Mouse (Mus musculus) frontal cortex, postnatal 25 days (tissue): ENCODE measurements around the gene Cops4.
A peak's percentile ranks its signal among the peaks of the same experiment; 100 is the strongest.

Experiments
- DNase-seq, 2 experiments: peaks; one replicate each; pipeline ENCODE4 v3.0.0; 2022; ENCODE audit warnings: low spot score in 2 of 2

The Cops4 gene

GRCm38 (mm10) chr5:100518049-100519026 lies at the start of gene Cops4:
Cops4 (plus strand) TSS chr5:100518309.
- peak; percentile 83 to 95 for DNase-seq

- no peak for DNase-seq
These were observed 41.8 kb upstream of the Cops4 start for GRCm38 (mm10) chr5:100476328-100476727.

DNA sequence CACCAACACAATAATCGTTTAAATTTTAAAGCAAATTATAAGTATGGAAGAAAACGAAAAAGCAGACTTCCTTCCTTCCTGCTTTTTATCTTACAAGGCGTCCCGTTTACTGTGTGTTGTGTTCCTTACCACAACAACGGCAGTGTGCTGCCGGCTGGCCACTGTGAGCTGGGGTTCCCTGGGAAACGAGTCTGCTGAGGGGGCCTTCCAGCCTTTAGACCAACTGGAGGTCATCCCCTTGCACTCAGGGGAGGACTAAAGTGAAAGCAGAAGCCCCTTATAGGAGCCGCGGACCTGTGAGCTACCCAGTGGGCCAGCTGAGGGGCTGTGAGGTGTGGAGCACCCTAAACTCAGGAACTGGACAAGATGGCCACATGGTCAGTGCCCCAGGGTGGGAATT lies 40.5 kb upstream of the Cops4 start:
- DNase-seq: no peak

DNA sequence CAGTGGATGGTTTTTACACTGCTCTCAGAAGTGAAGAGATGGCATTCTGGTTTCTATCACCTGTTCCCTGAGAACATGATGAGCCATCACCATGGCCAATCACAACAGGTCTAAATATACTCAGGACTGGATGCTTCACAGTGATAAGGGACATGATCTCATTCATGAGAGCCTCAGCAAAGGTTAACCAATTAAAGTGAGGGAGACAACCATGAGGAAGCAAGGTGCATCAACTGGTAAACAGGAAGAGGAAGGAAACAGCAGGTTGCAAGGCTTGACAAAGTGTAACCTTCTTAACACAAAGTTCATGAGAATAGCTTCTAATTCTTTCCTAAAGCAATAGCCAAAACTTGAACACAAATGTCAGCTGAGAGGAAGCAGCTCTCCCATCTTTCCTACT lies 34.5 kb upstream of the Cops4 start:
- no peak for DNase-seq

GRCm38 (mm10) chr5:100487120-100487519 lies 31.0 kb upstream of the Cops4 start:
- no peak for DNase-seq

GRCm38 (mm10) chr5:100488231-100488630 lies 29.9 kb upstream of the Cops4 start:
- DNase-seq: no peak

DNA sequence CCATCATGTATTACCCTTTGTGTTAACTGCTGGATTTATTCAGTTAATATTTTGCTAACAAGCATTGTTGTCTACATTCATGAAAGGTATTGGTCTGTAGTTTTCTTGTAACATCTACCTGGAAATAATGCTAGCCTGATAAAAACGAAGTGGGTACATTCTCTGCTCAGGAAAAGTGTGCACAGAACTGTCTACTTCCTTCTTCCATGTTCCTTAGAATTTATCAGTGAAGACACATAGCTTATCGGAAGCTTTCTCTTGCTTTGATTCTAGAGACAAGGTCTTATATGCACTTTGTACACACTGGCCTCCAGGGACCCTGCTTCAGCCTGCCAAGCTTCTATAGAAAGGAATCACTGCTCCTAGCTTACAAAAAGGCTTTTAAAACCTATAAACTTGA lies 28.8 kb upstream of the Cops4 start:
- DNase-seq: no peak

DNA sequence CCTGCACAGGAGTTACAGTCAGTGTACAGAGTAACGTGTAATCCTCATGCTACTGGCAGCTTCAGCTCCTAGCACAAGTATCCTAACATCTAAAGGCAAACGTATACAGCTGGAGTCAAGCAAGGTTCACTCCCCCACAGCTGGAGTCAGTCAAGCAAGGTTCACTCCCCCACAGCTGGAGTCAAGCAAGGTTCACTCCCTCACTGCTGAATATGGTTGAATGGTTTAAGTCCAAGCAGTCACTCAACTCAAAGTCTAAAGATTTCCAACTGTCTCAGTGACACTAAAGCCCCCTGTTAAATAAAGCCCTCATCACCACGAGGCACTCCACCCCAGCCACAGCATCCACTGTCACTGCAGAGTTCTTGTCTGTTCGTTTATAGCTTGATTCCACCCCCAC lies 26.4 kb upstream of the Cops4 start:
- no peak for DNase-seq

- peak; percentile 30 to 43 for DNase-seq
These were observed 19.5 kb upstream of the Cops4 start for GRCm38 (mm10) chr5:100498436-100499180.

GRCm38 (mm10) chr5:100499243-100499642 lies 18.9 kb upstream of the Cops4 start:
- no peak for DNase-seq

- peak; percentile 16 to 27 for DNase-seq
These were observed 18.2 kb upstream of the Cops4 start for GRCm38 (mm10) chr5:100499831-100500304.

- peak; percentile 80 to 82 for DNase-seq
These were observed 17.6 kb upstream of the Cops4 start, which contains the start of gene Lin54 for GRCm38 (mm10) chr5:100500458-100500961. Lin54 (minus strand) TSS chr5:100500639.

DNA sequence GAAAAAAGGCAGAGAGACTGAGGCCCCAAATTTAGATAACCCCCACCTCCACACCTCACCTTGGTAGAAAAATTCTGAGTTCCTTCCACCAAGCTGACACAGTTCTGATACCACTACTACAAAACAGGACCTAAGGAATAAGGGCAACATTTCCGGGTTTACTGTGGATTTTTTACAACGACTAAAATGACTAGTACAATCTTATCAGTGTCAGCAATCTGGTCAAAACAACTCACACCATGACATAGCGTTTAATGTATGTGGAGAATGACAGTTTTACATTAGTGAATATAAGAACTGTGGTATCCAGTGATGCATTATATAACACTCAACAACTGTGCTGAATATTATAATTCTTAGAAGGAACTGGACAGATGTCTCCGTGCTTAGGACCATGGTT lies 16.8 kb upstream of the Cops4 start:
- no peak for DNase-seq

DNA sequence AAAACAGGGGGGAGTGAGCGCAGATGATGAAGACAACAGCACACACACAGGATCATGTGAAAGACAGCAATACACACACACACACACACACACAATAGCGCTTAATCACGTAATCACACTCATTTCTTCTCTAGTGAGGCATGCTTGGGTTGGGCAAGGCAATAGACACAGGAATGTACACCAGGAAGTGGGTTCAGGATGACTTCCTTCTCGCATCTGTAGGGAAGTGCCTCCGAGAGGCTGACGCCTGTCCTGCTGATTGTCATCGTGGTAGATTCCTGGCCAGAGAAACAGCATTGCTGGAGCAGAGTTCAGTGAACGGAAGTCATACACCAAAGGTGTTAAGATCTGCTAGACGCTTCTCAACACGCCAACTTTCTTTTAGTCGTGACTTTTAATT lies 8.9 kb upstream of the Cops4 start:
- DNase-seq: no peak

GRCm38 (mm10) chr5:100512576-100512975 lies 5.5 kb upstream of the Cops4 start:
- DNase-seq: no peak

DNA sequence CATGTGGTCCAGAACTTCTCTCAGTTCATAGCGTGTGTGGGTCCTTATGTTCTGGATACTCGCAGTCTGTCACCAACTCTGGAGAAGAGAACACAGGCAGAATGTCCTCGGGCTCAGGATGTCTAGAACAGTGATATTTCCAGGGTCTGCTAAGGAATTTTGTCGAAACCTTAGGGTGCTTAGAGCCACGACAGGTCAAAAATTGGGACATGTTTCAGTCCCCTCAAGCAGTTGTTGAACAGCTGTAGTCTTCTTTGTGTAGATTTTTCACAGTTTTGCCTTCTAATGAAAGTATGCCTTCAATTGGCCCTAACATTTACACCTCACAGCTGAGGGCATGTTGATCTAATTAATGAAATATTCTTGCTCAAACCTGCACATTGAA lies 910 bp downstream of the Cops4 start:
- no peak for DNase-seq

DNA sequence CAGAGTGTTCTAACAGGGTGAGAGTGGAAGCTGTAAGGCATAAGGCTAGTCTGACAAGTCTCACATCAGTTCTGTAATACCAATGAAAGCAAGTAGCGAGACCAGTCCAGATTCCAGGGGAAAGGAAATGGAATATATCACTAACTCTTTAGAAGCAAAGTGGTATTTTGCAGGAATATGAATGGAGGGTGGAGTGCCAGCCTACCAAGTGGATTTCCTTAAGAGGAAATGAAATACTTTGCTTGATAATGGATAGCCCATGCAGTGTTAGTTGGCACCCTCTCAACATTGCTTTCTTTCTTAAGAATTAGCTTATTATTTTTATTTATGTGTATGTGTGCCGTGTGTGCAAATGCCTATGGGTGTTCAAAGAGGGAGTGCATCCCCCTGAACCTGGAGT lies 2.1 kb downstream of the Cops4 start:
- no peak for DNase-seq

GRCm38 (mm10) chr5:100523331-100523730 lies 5.2 kb downstream of the Cops4 start:
- no peak for DNase-seq

GRCm38 (mm10) chr5:100524921-100525320 lies 6.8 kb downstream of the Cops4 start:
- DNase-seq: no peak

- DNase-seq: no peak
These were observed 7.5 kb downstream of the Cops4 start for GRCm38 (mm10) chr5:100525620-100526019.

GRCm38 (mm10) chr5:100526164-100526563 lies 8.1 kb downstream of the Cops4 start:
- no peak for DNase-seq

DNA sequence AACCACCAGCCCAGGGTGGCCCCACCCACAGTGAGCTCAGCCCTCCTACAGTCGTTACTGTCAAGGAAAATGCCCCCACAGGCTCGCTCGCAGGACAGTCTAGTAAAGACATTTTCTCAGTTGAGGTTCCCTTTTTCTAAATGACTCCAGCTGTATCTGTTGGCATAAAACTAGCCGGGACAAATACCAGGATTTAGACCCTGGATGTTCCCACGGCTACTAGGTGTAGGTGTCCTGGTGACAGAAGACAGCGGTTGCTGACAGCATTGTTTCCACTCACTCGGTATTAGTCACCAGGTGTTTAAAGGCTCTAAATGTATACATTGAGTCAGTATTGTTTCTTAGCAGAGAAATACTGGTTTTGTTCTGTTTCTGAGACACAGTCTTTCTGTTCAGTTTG lies 17.7 kb downstream of the Cops4 start:
- DNase-seq: no peak
